Mouse (Mus musculus): ENCODE measurements at regions not wholly inside any gene's neighbourhood (a gene's known extent, or its start where the extent isn't known, plus 50 kb on each side); places are given as distances from the start of the nearest gene placed in this dataset.

DNA sequence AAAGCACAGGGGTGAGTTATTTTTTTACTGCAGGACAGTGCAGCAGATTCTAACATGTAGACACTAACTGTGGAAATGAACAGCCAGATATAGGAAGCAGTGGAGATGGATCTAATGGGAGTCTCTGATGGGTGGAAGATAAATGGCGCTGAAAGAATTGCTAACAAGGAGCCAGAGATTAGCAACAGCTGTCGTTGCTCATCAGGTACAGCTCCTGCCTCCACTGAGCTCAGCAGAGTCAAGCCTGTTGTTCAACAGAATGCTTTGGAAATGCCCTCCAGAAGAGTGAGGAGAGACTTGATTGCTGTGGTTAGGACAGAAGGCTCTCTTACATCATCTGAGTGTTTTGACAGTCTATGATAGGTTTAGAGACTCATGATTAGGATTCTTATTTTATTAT is 51.9 kb upstream of the Sesn3 start:
- ATAC-seq (replicated peaks), result no peak
- Histone ChIP-seq H3K4me3 (no peak overlapping the region), H3K9me3 (no peaks in the 10 kb centered on the region), H3K36me3 (no peaks in the 10 kb centered on the region), H3K27me3 (no peaks in the 10 kb centered on the region), H3K4me2 (replicated peaks) (no peak overlapping the region), H3K4me1 (no peaks in the 10 kb centered on the region), H3K27ac (replicated peaks) (no peak overlapping the region), H3K9ac (replicated peaks) (no peak overlapping the region)
- 76% methylated on average over 2 of the region's 2 CpGs for WGBS
